Mouse (Mus musculus) C2C12 (cell line): ENCODE results near the gene Dnal1.

Experiments
- CEBPB ChIP-seq: IDR thresholded peaks from one replicate; pipeline ENCODE4 v1.6.1; 2011; ENCODE audit warnings: low read depth, mild to moderate bottlenecking, control low read depth, moderate library complexity
- CTCF ChIP-seq: IDR thresholded peaks from one replicate; pipeline ENCODE4 v1.5.1; 2011; ENCODE audit not compliant: control insufficient read depth, insufficient read depth, insufficient read length
- MAX ChIP-seq: IDR thresholded peaks from one replicate; pipeline ENCODE4 v1.6.1; 2011; ENCODE audit warnings: mild to moderate bottlenecking, control low read depth
- MYOD1 ChIP-seq: IDR thresholded peaks from one replicate; pipeline ENCODE4 v1.6.1; 2011; ENCODE audit warnings: low read depth; ENCODE audit not compliant: control insufficient read depth, insufficient read length
- MYOG ChIP-seq: IDR thresholded peaks from one replicate; pipeline ENCODE4 v1.6.1; 2011; ENCODE audit not compliant: control insufficient read depth, insufficient read length; ENCODE audit errors: extremely low read depth
- USF1 ChIP-seq: IDR thresholded peaks from one replicate; pipeline ENCODE4 v1.6.1; 2011; ENCODE audit warnings: low read depth, mild to moderate bottlenecking, control low read depth, moderate library complexity

- TF ChIP-seq CTCF (no peak), MAX (no peak), MYOD1 (no peak), CEBPB (no peak), MYOG (no peak), USF1 (no peak)
Measured at GRCm38 (mm10) chr12:84170610-84171009, 56.4 kb downstream of the Dnal1 start.
